Mouse (Mus musculus) forebrain, embryonic 15.5 days (tissue): ENCODE results near the gene Olfr1228. TPM values are rescaled to one million over a fixed set of nuclear protein-coding genes. Genes with fewer than 3 reads are reported as not detected.

Source experiments
- ATAC-seq: fragments of 200-750 bp; cut with Nextera tagmentation; replicated peaks from 2 replicates; pipeline ENCODE4 v1.8.0; 2017; ENCODE audit warnings: mild to moderate bottlenecking, moderate TSS enrichment, moderate library complexity
- H3K27ac ChIP-seq: fragments of 300-500 bp; sonication (generic); replicated peaks from 2 replicates; pipeline ENCODE4 v1.5.1; 2015; ENCODE audit warnings: mild to moderate bottlenecking, inconsistent platforms
- H3K27me3 ChIP-seq: fragments of 300-500 bp; sonication (generic); 2 replicates; pipeline ENCODE4 v1.6.1; 2015; ENCODE audit warnings: inconsistent platforms
- H3K36me3 ChIP-seq: fragments of 300-500 bp; sonication (generic); 2 replicates; pipeline ENCODE4 v1.6.1; 2015; ENCODE audit warnings: mild to moderate bottlenecking, inconsistent platforms
- H3K4me1 ChIP-seq: fragments of 300-500 bp; sonication (generic); 2 replicates; pipeline ENCODE4 v1.6.1; 2015; ENCODE audit warnings: inconsistent platforms
- H3K4me2 ChIP-seq: fragments of 300-500 bp; sonication (generic); replicated peaks from 2 replicates; pipeline ENCODE4 v1.6.1; 2015; ENCODE audit warnings: mild to moderate bottlenecking, inconsistent platforms
- H3K4me3 ChIP-seq: fragments of 300-500 bp; sonication (generic); 2 replicates; pipeline ENCODE4 v1.5.1; 2015; ENCODE audit warnings: mild to moderate bottlenecking, inconsistent platforms
- H3K9ac ChIP-seq: fragments of 300-500 bp; sonication (generic); replicated peaks from 2 replicates; pipeline ENCODE4 v1.6.1; 2015; ENCODE audit warnings: mild to moderate bottlenecking, inconsistent platforms
- H3K9me3 ChIP-seq: fragments of 300-500 bp; sonication (generic); 2 replicates; pipeline ENCODE4 v1.6.1; 2016; ENCODE audit warnings: inconsistent platforms
- WGBS: fragments of 180-500 bp; shearing (Covaris S2); methylation state at CpG from one replicate; pipeline ENCODE4 v1.1.7; 2015; ENCODE audit warnings: mixed read lengths; 5-methylcytosine and 5-hydroxymethylcytosine counted together
- polyA plus RNA-seq: library from polyadenylated mRNA; unstranded; fragments of >200 nt; fragmentation: Nextera tagmentation; extraction: Ambion mirVana; gene quantifications from 2 replicates; pipeline ENCODE4 v1.2.1, GENCODE M21; 2015

The Olfr1228 gene
- not detected in 2 replicates for polyA plus RNA-seq

DNA sequence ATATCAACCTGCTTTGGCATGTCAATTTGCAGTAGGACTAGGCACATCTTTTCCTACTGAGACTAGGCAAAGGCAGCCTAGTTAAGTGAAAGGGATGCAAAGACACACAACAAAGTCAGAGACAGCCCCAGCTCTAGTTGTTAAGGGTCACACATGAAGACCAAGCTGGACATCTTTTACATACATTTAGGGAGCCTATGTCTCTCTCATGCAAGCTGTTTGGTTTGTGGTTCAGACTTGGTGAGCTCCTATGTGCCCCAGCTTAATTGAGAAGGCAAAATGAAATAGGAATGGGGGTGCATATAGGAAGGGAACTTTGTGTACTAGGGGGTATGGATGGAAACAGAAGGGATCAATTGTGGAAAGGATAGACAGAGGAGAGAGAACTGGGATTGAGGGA is at the start of gene Olfr1228:
Olfr1228 (minus strand) TSS at position 101 of the 400 bp plus-strand sequence.
- no peak within 1 kb of the TSS for H3K27ac ChIP-seq
- ATAC-seq: no peak

DNA sequence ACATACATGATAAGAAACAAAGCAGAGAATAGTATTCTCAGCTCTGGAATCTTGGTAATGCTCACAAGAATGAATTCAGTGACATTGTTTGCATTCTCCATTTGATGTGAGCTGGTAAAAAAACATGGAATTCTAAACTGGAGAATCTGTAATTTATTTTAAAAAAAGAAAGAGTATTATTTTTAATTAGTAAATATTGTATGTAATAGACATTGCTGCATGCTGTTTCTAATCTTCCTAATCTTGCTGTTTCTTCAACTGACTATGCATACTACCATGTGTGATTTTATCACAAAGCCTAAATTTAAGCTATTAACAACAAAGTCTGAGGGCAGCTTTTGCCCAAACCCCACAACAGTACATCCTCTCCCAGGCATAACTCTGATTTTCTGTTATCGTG is 43.3 kb upstream of the Olfr1228 start, which contains the start of gene Olfr1230:
Olfr1230 (minus strand) TSS at position 101 of the 400 bp plus-strand sequence.
- 83% methylated on average over 1 of the region's 1 CpGs for WGBS
- H3K9me3 ChIP-seq: no peaks in the 10 kb centered on the region
- no peak for ATAC-seq
- no peak within 1 kb of the TSS for H3K9ac ChIP-seq
- H3K4me2 ChIP-seq: no peak within 1 kb of the TSS
- H3K36me3 ChIP-seq: no peaks in the 10 kb centered on the region
- no peak within 1 kb of the TSS for H3K27ac ChIP-seq
- H3K27me3 ChIP-seq: no peaks in the 10 kb centered on the region
- H3K4me1 ChIP-seq: no peaks in the 10 kb centered on the region
- no peak within 1 kb of the TSS for H3K4me3 ChIP-seq

More for the DNA sequence above, at the start of gene Olfr1228:
- Histone ChIP-seq H3K9ac (no peak within 1 kb of the TSS), H3K36me3 (no peaks in the 10 kb centered on the region), H3K4me1 (no peaks in the 10 kb centered on the region), H3K4me3 (no peak within 1 kb of the TSS), H3K9me3 (no peaks in the 10 kb centered on the region), H3K4me2 (no peak within 1 kb of the TSS), H3K27me3 (no peaks in the 10 kb centered on the region)

- no peak for ATAC-seq
- H3K4me2 ChIP-seq: no peak within 1 kb of the TSS
- H3K9me3 ChIP-seq: no peaks in the 10 kb centered on the region
- no peak within 1 kb of the TSS for H3K27ac ChIP-seq
- no peak within 1 kb of the TSS for H3K9ac ChIP-seq
- no peaks in the 10 kb centered on the region for H3K4me1 ChIP-seq
- H3K4me3 ChIP-seq: no peak within 1 kb of the TSS
- no peaks in the 10 kb centered on the region for H3K36me3 ChIP-seq
- WGBS: 78% methylated on average over 2 of the region's 2 CpGs
- H3K27me3 ChIP-seq: no peaks in the 10 kb centered on the region
Measured at GRCm38 (mm10) chr2:89287914-89288313, 34.1 kb upstream of the Olfr1228 start, which contains the start of gene Olfr1229. Olfr1229 (minus strand) TSS chr2:89288014.

- no peaks in the 10 kb centered on the region for H3K27me3 ChIP-seq
- H3K4me1 ChIP-seq: no peaks in the 10 kb centered on the region
- no peaks in the 10 kb centered on the region for H3K9me3 ChIP-seq
- H3K27ac ChIP-seq: no peak within 1 kb of the TSS
- H3K4me2 ChIP-seq: no peak within 1 kb of the TSS
- H3K36me3 ChIP-seq: no peaks in the 10 kb centered on the region
- 63% methylated on average over 2 of the region's 2 CpGs for WGBS
- H3K9ac ChIP-seq: no peak within 1 kb of the TSS
- no peak for ATAC-seq
- H3K4me3 ChIP-seq: no peak within 1 kb of the TSS
Measured at GRCm38 (mm10) chr2:89199948-89200347, 53.9 kb downstream of the Olfr1228 start, which contains the start of gene Olfr1226. Olfr1226 (minus strand) TSS chr2:89200048.

Other genes with a start within 250 kb of the Olfr1228 start
- not detected in 2 replicates for gene Olfr1215, start 247.1 kb downstream of the Olfr1228 start, polyA plus RNA-seq
- not detected in 2 replicates for gene Olfr1216, start 235.7 kb downstream of the Olfr1228 start, polyA plus RNA-seq
- not detected in 2 replicates for gene Olfr1217, start 222.0 kb downstream of the Olfr1228 start, polyA plus RNA-seq
- not detected in 2 replicates for gene Olfr1218, start 192.9 kb downstream of the Olfr1228 start, polyA plus RNA-seq
- gene Olfr1219, start 170.5 kb downstream of the Olfr1228 start, polyA plus RNA-seq: not detected in 2 replicates
- not detected in 2 replicates for gene Olfr1220, start 147.2 kb downstream of the Olfr1228 start, polyA plus RNA-seq
- not detected in 2 replicates for gene Olfr1221, start 136.8 kb downstream of the Olfr1228 start, polyA plus RNA-seq
- not detected in 2 replicates for gene Olfr1222, start 121.0 kb downstream of the Olfr1228 start, polyA plus RNA-seq
- gene Olfr1223, start 102.5 kb downstream of the Olfr1228 start, polyA plus RNA-seq: not detected in 2 replicates
- gene Olfr1224-ps1, start 90.0 kb downstream of the Olfr1228 start, polyA plus RNA-seq: not detected in 2 replicates
- gene Olfr1225, start 79.4 kb downstream of the Olfr1228 start, polyA plus RNA-seq: not detected in 2 replicates
- not detected in 2 replicates for gene Olfr1226, start 54.0 kb downstream of the Olfr1228 start, polyA plus RNA-seq
- gene Olfr1229, start 34.0 kb upstream of the Olfr1228 start, polyA plus RNA-seq: not detected in 2 replicates
- not detected in 2 replicates for gene Olfr1230, start 43.2 kb upstream of the Olfr1228 start, polyA plus RNA-seq
- not detected in 2 replicates for gene Olfr1231, start 53.0 kb upstream of the Olfr1228 start, polyA plus RNA-seq
- not detected in 2 replicates for gene Olfr1232, start 75.6 kb upstream of the Olfr1228 start, polyA plus RNA-seq
- not detected in 2 replicates for gene Olfr1233, start 88.3 kb upstream of the Olfr1228 start, polyA plus RNA-seq
- gene Olfr1234, start 110.8 kb upstream of the Olfr1228 start, polyA plus RNA-seq: not detected in 2 replicates
- not detected in 2 replicates for gene Olfr1238, start 155.6 kb upstream of the Olfr1228 start, polyA plus RNA-seq
- not detected in 2 replicates for gene Olfr1239, start 166.3 kb upstream of the Olfr1228 start, polyA plus RNA-seq
- gene Olfr1240, start 188.9 kb upstream of the Olfr1228 start, polyA plus RNA-seq: not detected in 2 replicates
- gene Olfr1241, start 233.1 kb upstream of the Olfr1228 start, polyA plus RNA-seq: not detected in 2 replicates
- gene Olfr1242, start 244.3 kb upstream of the Olfr1228 start, polyA plus RNA-seq: not detected in 2 replicates